Mouse (Mus musculus): ENCODE data around the gene Gm42674. TPM values are rescaled to one million over a fixed set of nuclear protein-coding genes. Genes with fewer than 3 reads are reported as not detected.

Gm42674 gene
- polyA plus RNA-seq (2012; rRNA removed; ENCODE audit: low replicate concordance), result not detected in 2 replicates

DNA sequence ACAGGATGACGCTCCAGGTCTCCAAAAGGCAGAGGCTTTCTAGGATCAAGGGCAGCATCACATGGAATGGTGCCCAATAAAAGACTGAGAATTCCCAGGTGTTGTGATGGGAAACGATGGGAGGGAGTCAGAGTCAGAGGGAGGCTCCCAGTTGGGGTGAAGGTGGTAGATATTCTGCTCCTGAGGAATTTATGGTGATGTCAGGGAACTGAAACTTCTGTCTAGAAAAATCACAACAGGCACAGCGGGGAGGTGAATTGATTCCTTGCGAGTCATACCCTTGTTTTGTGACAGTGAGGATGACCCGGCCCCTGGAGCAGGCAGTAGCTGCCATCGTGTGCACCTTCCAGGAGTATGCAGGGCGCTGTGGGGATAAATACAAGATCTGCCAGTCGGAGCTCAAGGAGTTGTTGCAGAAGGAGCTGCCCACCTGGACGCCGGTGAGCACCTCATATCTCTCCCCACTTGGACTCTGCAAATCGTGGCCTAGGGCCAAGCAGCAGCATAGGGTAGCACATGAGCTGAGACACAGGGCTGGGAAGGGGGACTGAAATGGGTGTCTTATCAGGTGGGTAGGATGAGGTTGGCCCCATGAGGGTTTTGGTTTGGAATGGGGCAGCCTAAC is at the start of gene Gm42674:
Gm42674 (plus strand) TSS at position 419 of the 625 bp plus-strand sequence.

DNA sequence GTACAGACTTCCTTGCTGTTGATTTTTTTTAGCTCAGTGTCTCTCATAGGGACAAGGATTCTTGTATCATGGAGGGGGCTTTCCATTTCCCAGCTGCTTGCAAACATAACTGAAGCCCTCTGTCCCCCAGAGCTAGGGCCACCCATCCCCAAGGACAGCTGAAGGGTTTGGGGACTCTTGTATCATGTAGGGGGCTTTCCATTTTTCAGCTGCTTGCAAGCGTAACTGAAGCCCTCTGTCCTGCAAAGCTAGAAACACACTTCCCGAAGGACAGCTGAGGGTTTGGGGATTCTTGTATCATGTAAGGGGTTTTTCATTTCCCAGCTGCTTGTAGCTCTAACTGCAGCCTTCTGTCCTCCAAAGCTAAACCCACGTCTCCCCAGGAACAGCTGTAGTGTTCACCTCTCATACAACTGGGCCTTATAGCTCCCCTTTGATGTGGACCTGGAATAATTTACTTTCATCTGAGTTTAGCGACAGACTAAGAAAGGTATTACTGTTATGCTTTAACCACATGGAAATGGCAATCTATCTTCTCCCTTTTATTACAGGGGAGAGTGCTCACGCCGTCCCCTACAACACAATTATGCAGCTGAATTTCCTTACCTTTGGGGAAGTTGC is 41.6 kb upstream of the Gm42674 start, which contains the start of gene S100a3:
S100a3 (plus strand) TSS at position 571 of the 621 bp plus-strand sequence.

DNA sequence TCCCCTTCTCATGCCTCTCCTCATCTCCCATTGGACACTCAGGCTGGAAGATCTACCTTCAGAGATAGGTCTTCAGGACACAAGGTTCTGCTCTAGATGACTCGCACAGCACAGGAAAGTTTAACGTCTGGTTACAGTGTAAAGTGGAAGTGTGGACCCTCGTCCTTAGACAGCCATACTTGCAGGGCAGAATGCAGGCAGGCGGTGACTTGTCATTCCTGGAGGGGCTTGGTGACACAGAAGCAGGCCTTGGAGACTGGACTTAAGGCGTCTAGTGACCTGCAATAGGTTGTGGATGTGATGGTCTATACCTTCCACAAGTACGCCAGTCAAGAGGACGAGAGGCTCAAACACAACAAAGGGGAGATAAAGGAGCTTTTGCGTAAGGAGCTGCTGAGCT is 11.8 kb upstream of the Gm42674 start, which contains the start of gene S100a2:
S100a2 (plus strand) TSS at position 301 of the 400 bp plus-strand sequence.

DNA sequence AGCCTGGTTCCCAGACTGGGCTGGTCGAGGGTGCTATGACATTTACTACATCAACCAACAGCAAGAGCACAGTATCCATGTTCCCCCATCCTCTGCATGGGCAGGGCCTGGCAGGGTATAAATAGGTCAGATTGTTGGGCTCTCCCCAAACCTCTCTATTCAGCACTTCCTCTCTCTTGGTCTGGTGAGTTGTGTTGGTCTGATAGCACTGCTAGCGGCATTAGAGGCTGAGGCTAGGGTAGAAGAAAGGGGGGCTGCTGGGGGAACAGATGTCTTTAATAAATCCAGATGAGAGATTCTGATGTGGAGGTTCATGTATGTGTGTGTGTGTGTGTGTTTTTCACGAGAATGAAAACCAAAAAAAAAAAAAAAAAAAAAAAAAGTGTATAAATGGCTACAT is 1.9 kb downstream of the Gm42674 start, which contains the start of gene S100a4:
S100a4 (plus strand) TSS at position 149 of the 400 bp plus-strand sequence.

DNA sequence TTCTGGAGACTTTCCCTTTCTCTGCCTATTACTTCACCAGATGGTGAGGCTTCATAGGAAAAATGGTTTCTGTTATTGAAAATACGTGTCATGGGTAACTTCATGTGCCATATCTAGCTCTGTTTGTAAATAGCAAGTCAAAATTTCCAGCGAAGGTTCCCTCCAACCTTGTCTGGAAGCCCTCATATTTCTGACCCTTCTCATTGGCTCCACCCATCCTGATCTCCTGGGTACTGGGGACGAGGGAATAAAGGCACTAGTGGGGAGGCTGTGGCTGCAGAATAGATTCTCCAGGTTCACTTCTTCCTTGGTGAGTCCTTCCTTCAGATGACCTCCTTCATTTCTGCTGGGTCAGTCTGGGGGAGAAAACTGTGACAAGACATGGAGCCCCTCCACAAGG is 6.5 kb downstream of the Gm42674 start, which contains the start of gene S100a5:
S100a5 (plus strand) TSS at position 301 of the 400 bp plus-strand sequence.

DNA sequence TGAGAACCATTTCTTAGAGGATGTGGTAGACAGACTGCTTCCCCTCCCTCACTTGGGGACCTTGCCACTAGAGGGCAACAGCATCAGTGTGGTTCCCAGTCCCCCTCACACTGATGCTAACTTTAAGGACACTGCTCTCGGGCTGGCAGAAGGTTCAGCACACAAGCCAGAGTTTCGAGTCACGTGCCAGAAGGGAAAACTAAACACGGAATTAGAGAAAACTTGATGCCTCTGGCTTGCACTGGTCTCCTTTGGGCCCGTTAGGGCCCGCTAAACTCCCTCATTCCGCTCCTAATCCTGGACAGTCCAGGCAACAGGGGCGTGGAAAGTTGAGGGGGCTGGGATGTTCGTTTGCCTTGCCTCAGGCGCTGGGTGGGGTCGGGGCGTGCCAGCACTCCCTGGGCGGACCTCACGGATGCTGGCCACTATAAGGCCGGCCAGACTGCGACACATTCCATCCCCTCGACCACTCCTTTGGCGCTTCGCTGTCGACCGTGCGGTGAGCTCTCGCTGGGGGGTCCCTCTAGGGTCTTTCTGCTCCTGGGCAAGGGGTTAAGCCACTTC is 11.1 kb downstream of the Gm42674 start, which contains the start of gene S100a6:
S100a6 (plus strand) TSS at position 155 of the 564 bp plus-strand sequence.

DNA sequence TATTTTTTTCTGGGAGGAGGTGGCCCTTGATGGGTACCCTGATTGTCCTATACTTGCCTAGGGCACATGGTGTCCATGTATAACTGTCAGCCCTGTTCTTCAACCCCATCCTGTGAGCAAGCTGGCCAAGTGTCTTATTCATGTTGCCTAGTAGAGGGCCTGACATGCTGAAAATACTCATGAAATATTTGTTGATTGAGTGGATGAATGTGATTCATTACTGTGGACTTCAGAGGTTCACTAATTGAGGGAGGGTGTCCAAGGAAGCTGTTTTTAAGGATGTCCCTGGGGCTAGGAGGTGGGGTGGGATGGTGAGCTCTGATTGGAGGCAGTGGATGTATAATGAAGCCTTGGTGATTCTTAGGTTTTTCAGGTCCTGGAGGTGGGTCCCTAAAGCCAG is 52.0 kb downstream of the Gm42674 start, which contains the start of gene S100a7a:
S100a7a (plus strand) TSS at position 301 of the 400 bp plus-strand sequence.

Other genes starting within 250 kb of the Gm42674 start
- gene Slc27a3, start 212.0 kb upstream of the Gm42674 start, polyA plus RNA-seq (2012; rRNA removed; ENCODE audit: low replicate concordance), result 6.6 and 6.7 TPM in 2 replicates
- 12.2 and 14.4 TPM in 2 replicates for gene Ints3, start 168.3 kb upstream of the Gm42674 start, polyA plus RNA-seq (2012; rRNA removed; ENCODE audit: low replicate concordance)
- 4.3 and 4.9 TPM in 2 replicates for gene Npr1, start 136.0 kb upstream of the Gm42674 start, polyA plus RNA-seq (2012; rRNA removed; ENCODE audit: low replicate concordance)
- 4.3 and 4.6 TPM in 2 replicates for gene Ilf2, start 125.8 kb upstream of the Gm42674 start, polyA plus RNA-seq (2012; rRNA removed; ENCODE audit: low replicate concordance)
- 5.9 and 7.9 TPM in 2 replicates for gene Snapin, start 110.9 kb upstream of the Gm42674 start, polyA plus RNA-seq (2012; rRNA removed; ENCODE audit: low replicate concordance)
- 21.1 and 21.8 TPM in 2 replicates for gene Chtop, start 92.4 kb upstream of the Gm42674 start, polyA plus RNA-seq (2012; rRNA removed; ENCODE audit: low replicate concordance)
- gene S100a1, start 87.5 kb upstream of the Gm42674 start, polyA plus RNA-seq (2012; rRNA removed; ENCODE audit: low replicate concordance), result 27.6 and 88.3 TPM in 2 replicates
- 9.9 and 13.7 TPM in 2 replicates for gene S100a13, start 87.5 kb upstream of the Gm42674 start, polyA plus RNA-seq (2012; rRNA removed; ENCODE audit: low replicate concordance)
- 0.68 and 2.8 TPM in 2 replicates for gene S100a14, start 75.0 kb upstream of the Gm42674 start, polyA plus RNA-seq (2012; rRNA removed; ENCODE audit: low replicate concordance)
- gene S100a16, start 64.7 kb upstream of the Gm42674 start, polyA plus RNA-seq (2012; rRNA removed; ENCODE audit: low replicate concordance), result 57.6 and 80.1 TPM in 2 replicates
- gene S100a3, start 41.3 kb upstream of the Gm42674 start, polyA plus RNA-seq (2012; rRNA removed; ENCODE audit: low replicate concordance), result 0.39 TPM in 1 of 2 replicates, not detected in the other
- not detected in 2 replicates for gene S100a2, start 11.7 kb upstream of the Gm42674 start, polyA plus RNA-seq (2012; rRNA removed; ENCODE audit: low replicate concordance)
- gene S100a4, start 1.9 kb downstream of the Gm42674 start, polyA plus RNA-seq (2012; rRNA removed; ENCODE audit: low replicate concordance), result 0.39 and 0.67 TPM in 2 replicates
- gene S100a5, start 6.6 kb downstream of the Gm42674 start, polyA plus RNA-seq (2012; rRNA removed; ENCODE audit: low replicate concordance), result 0.53 TPM in 1 of 2 replicates, not detected in the other
- gene S100a6, start 11.0 kb downstream of the Gm42674 start, polyA plus RNA-seq (2012; rRNA removed; ENCODE audit: low replicate concordance), result 103 and 214 TPM in 2 replicates
- not detected in 2 replicates for gene S100a7a, start 52.1 kb downstream of the Gm42674 start, polyA plus RNA-seq (2012; rRNA removed; ENCODE audit: low replicate concordance)
- gene S100a8, start 67.1 kb downstream of the Gm42674 start, polyA plus RNA-seq (2012; rRNA removed; ENCODE audit: low replicate concordance), result not detected in 2 replicates
- not detected in 2 replicates for gene S100a9, start 93.8 kb downstream of the Gm42674 start, polyA plus RNA-seq (2012; rRNA removed; ENCODE audit: low replicate concordance)
- gene Pglyrp4, start 125.0 kb downstream of the Gm42674 start, polyA plus RNA-seq (2012; rRNA removed; ENCODE audit: low replicate concordance), result not detected in 2 replicates
- gene Gm5849, start 176.0 kb downstream of the Gm42674 start, polyA plus RNA-seq (2012; rRNA removed; ENCODE audit: low replicate concordance), result not detected in 2 replicates